Mouse (Mus musculus) kidney, postnatal 10 days (tissue): ENCODE measurements around the gene Ap4m1.

Experiments used
- DNase-seq: peaks from one replicate; pipeline ENCODE4 v3.0.0; 2021; ENCODE audit warnings: mixed read lengths

Ap4m1 gene

DNA sequence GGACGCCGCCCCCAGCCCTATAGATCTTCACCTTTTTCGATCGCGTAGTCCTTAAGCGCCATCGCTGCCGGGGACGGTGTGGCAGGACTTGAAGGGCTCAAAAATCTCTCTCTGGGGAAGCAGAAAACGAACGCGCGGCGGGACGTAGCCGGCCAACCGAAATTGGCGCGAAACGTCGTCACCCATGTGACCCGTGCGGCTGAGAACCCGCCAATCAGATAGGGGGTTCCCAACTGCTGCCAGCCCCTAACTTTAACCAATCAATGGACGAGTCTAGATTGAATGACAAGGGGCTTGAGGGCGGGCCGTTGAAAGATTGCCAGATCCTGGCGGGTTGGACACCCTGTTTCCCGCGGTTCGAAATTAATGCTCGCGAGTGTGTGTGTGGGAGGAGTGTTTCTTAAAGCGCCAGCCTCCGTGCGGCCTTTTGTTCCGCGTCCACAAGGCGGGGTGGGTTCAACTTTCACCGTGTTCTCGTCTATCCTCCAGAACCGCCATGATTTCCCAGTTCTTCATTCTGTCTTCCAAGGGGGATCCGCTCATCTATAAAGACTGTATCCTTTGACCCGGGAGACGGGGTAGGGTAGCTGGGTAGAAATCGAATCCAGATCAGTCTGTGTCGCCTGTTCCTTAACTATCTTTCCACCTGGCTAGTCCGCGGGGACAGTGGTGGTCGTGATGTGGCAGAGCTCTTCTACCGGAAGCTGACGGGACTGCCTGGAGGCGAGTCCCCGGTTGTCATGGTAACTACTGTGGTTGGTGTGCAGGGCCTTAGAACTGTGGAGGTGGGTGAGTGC is at the start of gene Ap4m1, which contains the start of gene Mcm7:
Gene Ap4m1, plus strand, starts transcription at position 308 of the 797 bp plus-strand sequence.
Gene Mcm7, minus strand, starts transcription at position 728 of the 797 bp plus-strand sequence.
- DNase-seq: peak; percentile 98

DNA sequence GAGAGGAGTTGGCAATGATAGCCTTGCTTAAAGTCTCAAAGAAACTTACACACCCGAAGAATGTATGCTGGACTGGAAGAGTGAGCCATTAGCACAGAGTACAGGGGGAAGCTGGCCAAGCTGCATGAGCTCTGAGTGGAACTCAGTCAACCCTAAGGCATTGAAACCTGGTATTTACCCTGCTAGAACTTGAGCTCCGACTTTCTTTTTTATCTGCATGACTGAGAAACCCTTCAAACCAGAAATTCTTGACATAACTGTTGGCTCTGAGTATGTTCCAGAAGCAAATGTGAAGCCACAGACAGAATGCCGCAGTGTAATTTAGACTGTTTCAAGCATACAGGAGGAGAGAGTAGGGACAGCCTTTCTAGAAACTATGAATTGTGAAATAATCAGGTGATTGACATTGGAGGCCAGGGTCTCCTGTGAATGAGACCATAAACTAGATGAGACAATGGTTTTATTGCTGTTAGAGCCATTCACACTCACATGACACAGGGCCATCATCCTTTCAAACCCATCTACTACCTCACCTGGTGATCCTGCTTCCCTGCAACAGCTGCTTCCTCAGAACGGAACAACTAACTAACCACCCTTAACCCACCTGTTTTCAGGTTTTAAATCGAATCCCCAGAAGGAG is 39.3 kb upstream of the Ap4m1 start:
- DNase-seq: peak; percentile 42

DNA sequence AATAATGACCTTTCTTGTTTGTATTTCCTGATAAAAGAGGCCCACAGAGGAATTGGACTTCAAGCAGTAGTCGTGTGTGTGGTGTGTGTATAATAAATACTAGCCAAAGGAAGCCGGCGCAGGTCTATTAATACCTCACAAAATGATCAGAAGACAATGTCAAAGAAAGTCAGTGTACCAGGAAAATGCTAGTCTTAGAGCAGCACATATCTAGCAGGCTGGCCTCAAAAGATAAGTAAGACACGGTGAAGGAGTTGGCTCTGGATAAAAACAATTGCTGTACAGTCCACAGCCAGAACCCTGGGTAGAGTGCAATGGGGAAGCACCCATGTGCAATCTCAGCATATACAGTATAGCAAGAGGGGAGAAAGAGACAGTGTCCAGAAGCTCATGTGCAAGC is 34.5 kb upstream of the Ap4m1 start:
- DNase-seq: no peak

DNA sequence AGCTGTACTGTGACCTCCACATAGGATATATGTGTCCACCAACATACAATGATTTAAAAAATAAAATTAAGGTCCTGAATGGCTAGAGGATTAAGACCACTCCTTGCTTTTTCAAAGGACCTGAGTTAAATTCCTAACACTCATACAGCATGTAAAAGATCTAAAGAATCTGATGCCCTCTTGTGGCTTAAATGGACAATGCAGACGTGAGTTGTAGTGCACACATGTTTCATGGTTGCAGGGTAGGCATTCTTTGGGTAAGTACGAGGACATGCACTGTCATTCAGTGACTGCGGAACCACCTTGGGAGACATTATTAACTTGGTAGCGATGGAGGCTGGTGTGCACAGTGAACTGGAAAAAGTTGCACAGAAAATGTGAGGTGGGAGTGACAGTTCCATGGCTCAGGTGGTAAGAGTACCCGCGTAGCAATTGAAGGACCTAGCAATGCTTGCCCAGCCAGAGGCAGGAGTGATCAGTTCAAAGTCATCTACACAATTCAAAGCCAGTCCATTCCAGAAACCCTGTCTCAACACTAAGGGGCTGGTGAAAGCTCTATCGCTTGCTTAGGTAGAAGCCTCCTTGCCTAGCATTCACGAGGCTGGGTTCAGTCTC is 33.8 kb upstream of the Ap4m1 start:
- DNase-seq: peak; percentile 58

DNA sequence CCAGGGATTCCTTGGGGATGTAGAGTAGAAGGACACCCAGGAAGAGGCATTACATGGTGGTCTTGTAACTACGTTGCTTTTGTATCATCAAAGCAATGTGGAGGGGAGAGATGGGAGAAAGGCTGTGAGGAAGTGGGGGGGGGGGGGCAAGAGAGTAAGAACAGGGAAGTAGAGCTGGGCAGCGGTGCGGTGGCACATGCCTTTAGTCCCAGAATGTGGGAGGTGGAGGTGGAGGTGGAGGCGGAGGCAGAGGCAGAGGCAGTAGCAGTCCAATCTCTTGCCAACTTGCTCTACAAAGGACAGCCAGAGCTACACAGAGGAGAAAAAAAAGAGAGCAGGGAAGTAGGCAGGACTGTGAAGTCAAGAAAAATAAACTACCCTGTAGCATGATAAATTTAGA is 33.2 kb upstream of the Ap4m1 start:
- no peak for DNase-seq

DNA sequence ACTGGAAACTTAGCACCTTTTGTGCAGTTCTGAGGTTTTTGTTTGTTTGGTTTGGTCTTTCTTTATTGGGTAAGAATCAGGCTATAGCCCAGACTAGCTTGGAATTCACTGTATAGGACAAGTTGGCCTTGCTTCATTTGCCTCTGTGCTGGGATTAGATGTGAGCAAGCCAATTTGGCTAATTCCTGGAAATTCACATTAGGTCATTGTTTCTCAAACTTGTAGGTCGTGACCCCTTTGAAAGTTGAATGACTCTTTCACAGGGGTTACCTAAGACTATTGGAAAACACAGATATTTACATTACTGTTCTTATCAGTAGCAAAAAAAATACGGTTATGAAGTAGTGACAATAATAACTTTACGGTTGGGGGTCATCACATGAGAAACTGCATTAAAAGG is 17.4 kb upstream of the Ap4m1 start:
- DNase-seq: no peak

DNA sequence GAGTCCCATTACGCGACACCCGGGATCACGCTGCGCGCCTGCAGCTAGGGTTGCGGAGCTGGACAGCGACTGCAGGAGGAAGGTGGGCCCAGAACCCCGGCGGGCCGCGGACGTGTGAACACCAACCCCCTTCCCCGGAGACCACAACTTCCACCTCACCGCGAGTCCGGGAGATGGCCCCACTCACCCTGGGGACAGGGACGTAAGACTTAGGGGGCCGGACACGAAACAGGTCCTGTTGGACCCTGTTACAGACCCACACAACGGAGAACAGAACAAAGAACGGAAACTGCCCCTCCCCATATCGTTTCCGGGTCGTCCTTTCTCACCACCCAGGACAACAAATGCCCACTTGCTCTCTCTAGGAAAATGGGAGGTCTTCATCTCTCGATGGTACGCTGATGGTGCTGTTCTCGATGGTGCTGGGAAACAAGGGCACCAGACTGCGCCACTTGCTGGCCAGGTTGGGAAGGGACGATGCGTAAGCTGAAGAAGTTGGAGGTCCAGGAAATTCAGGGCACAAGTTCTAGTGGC is 16.3 kb upstream of the Ap4m1 start, which contains the start of gene Zfp113:
Gene Zfp113, minus strand, starts transcription at position 302 of the 534 bp plus-strand sequence.
- peak; percentile 91 for DNase-seq

DNA sequence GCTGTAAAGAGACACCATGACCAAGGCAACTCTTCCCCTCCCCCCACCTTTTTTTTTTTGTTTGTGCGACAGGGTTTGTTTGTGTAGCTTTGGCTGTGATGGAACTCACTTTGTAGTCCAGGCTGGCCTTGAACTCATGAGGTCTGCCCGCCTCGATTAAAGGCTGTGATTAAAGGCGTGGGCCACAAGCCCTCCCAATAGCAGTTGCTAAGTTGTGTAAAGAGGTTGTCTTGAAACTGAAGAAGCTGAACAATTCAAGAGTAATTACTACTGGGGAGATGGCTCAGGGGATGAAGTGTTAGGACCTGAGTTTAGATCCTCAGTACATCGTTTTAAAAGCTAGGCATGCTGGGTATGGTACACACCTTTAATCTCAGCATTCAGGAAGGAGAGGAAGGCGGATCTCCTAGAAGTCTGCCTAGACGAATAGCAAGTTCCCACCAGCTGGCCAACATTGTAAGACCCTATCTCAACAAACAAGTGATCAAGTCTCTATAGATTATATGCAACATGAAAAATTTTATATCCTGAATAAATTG is 11.5 kb upstream of the Ap4m1 start:
- DNase-seq: no peak

DNA sequence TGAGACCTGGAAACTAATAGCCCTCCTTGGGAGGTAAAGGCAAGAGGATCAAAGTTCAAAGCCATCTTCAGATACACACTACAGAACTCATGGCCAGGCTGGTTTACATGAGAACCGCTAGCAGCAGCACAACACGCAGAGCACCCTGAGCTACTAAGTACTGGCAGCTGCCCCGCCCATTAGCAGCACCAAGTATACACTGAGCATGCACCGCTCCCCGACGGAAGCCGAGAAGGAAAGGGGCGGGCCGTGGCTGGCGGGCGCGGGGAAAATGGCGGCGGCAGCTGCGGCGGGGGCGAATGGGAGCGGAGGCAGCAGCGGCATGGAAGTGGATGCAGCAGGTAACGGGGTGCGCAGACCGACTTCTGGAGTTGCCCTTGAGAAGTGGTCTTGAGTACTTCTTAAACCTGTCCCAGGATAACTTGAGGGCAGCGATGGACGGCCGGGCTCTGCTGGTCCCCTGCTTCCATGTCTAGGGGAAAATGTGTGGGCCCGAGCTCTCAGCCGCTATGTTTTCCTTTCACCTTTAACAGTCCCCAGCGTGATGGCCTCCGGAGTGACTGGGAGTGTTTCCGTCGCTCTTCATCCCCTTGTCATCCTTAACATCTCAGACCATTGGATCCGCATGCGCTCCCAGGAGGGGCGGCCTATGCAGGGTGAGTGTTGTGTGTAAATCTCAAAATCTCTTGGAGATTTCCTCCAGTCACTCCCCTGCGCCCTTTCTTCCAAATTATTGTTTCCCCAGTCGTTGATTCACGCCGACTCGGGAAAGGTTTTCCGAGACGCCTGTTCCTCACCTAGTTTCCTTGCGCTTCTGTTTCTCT is 10.7 kb upstream of the Ap4m1 start, which contains the start of gene Cops6:
Gene Cops6, plus strand, starts transcription at position 230 of the 824 bp plus-strand sequence.
- peak; percentile 97 for DNase-seq

DNA sequence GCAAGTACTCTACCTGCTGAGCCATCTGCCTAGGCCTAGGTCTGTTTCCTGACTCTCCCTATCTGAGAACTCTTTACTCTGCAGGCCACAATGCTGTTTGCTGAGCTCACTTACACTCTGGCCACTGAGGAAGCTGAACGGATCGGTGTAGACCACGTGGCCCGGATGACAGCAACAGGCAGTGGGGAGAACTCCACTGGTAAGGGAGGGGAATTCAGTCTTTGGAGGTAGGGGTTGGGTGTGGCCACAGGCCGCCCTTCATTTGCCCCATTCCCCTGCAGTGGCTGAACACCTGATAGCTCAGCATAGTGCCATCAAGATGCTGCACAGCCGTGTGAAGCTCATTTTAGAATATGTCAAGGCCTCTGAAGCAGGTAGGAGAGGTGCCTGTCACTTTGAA is 8.8 kb upstream of the Ap4m1 start:
- no peak for DNase-seq

DNA sequence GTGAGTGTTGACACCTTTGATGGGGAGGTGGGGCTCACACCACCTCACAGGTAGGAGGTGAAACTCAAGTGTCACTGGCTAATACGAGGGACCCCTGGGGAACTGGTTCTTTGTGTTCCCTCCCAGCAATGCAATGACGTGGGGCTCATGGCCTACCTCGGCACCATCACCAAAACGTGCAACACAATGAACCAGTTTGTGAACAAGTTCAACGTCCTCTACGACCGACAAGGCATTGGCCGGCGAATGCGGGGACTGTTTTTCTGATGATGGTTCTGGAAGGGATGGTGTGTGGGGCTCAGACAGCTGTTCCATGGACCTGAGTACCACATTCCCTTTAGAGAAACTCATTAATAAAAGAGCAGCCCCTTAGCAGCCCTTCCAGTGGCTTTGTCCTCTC is 8.2 kb upstream of the Ap4m1 start:
- no peak for DNase-seq

DNA sequence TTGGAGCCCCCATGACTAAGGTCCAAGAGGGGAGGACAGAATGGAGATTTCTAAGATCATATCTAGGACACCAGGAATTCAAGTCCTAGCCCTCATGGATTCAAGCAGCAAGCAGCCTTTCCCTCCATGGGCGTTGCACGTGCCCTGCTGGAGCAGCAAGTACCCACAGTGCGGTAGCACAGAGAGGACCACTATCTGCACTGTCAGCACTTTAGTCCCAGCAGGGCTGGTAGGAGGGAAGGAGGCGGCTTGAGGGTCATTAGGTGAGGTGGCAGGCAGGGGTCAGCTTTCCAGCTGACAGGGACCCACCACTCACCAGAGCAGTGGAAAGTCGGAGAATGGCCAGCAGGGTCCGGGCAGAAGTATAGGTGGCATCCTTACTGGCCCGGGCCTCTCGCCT is 6.2 kb upstream of the Ap4m1 start:
- no peak for DNase-seq

DNA sequence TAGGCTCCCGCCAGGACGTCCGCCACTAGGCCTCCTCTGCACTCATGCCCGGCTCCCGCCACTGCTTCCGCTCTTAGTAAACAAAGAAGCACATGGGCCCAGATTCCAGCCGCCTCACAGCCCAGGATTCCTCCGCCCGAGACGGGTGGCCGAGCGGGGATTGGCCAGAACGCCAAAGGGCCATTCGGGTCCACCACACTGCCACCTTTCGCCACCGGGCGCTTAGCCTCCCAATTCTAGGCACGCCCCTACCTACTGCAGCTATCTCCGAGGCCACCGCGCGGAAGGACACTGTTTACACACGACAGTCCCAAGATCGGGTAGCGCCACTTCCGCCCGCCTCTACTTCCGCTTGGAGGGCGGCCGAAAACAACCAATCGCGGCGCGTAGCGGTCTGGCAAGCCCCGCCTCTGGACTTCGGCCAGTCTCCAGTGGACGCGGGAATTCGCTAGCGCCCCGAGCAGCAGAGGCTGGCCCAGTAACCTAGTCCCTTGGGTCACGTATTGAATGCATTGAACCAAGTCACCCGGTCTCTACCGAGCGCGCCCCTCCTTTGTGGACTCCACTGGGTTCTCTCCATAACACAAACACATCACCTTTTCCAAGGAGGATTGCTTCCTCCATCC is 753 bp upstream of the Ap4m1 start:
- DNase-seq: peak; percentile 99

DNA sequence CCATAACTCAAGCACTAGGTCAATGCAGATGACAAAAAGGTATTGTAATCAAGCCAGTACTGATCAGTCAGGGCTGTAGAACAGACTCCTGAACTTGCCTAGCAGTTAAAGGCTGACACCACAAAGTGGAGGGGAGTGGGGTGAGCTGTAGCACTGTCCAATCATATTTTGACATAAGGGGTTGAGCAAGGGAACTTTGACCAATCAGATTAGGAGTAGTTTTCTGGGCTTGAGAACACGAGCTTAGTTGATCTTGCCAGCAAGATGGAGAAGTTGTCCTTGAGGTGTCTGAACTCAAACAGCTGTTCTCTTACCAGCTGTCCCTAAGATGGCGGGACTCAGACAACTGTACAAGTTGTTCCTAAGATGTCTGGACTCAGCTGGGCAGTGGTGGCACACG is 1.4 kb downstream of the Ap4m1 start:
- no peak for DNase-seq

DNA sequence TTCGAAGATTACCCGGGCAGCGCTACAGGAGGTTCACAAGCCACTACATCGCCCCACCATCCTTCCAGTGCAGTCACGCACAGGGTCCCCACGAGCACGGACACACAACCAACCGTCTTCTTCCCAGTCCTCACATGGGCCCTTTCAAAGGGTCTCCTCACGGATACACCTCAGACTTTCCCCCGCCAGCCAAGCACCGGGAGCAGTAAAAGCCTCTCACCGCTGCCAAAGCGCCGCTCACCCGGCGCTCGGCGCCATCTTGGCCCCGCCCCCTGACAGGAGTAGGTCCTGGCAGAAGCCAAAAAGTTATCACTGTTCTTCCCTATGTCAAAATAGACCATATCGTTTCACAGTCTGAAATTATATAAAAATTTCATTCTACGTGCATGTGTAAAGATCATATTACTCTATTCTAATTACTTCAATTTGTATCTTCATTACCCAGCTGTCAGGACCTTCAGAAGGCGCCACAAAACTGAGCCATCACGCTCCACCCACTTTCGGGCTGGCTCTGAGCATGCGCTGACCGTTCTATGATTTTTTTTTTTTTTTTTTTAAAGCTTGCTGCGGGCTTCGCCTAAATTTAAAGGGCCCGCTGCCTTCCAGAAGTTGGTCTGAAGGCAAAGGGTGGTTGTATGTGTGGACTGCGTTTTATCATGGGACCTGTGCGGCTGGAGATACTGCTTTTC is 15.3 kb downstream of the Ap4m1 start, which contains the start of the genes Taf6 and Cnpy4:
Gene Taf6, minus strand, starts transcription at position 502 of the 689 bp plus-strand sequence.
Gene Cnpy4, plus strand, starts transcription at position 536 of the 689 bp plus-strand sequence.
- peak; percentile 90 for DNase-seq

DNA sequence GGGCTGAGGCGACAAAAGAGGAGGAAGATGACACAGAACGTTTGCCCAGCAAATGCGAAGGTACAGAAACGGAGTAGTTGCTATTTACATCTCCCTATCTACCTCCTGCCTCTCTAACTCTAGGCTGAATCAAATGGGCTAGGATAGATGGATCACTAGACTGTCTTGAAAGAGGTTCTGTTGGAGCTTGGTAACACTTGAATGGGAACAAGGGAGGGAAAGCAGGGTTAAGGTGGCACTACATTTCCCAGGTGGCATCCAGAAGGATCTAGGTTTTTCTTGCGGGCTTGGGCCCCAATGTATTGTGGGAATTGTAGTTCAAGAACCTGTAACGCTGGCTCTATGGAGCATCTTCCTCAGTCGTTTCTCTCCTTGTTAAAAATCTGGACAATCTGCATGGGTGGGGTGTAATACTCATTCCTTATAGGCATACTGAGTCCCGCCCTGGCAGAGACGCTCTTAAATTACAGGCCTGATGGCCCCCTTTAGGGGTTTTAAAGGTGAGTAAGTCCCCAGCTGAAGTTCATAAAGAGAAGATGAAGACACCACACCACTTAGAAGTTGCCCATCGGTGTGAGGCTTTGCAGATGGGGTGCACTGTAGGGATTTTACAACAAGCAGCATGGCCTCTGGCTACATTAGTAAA is 16.0 kb downstream of the Ap4m1 start:
- DNase-seq: peak; percentile 76

DNA sequence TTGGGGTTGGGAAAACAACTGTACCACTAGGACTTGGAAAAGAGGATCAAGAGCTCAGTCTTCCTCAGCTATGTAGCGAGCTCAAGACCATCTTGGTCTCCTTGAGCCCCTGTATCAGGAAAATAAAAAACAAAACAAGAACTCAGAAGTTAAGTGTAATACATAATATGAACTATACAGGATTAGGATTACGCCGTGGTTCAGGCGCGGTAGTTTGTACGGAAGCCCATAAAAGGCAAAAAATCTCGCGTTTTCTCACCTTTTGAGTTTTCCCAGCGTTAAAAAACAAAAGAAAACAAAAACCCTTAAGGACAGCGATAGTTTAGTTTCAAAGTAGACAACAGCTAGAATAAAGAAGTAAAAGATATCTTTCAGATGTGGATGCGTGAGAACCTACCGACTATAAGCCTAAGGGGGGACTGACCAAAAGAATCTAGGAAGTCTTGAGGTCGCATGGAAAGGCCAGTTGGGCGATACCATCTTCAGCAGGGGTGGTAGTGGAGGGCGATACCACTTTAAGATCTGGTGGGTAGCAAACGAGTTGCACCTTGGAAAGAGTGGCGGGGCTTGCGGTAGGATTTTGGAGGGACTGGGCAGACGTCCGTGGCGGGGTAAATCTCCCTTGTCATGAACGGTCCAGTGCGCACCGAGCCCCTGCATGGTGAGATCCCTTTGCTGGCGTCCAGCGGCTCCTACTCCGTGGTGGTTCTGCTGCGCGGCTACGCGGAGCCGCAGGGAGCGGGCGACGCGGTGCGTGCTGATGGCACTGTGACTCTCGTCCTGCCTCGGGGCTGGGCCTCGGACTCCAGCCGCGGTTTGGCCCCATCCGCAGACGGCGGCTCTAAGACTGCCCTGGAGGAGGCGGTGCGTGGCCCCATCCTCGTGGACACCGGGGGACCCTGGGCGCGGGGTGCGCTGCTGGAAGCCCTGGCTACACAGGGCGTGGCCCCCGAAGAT is 22.2 kb downstream of the Ap4m1 start, which contains the start of gene Mblac1:
Gene Mblac1, plus strand, starts transcription at position 544 of the 957 bp plus-strand sequence.
- DNase-seq: peak; percentile 89

DNA sequence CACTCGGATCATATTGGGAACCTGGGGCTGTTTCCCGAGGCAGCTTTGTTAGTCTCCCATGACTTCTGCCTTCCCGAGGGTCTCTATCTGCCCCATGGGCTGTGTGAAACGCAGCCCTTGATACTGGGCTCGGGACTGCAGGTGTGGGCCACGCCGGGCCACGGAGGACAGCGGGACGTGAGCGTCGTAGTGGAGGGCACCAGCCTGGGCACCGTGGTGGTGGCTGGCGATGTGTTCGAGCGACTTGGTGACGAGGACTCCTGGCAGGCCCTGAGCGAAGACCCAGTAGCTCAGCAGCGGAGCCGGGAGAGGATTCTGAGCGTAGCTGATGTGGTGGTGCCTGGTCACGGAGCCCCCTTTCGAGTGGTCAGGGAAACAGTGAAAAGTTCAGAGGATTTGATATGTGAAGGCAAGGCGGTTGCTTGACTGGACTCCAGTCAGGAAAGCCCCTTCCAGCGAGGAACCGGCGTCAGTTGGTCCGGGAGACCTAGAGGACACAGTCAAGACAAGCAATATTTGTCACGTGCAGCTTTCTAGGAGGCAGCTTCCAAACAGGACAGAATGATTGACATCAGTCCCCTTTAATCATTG is 23.0 kb downstream of the Ap4m1 start:
- peak; percentile 62 for DNase-seq

DNA sequence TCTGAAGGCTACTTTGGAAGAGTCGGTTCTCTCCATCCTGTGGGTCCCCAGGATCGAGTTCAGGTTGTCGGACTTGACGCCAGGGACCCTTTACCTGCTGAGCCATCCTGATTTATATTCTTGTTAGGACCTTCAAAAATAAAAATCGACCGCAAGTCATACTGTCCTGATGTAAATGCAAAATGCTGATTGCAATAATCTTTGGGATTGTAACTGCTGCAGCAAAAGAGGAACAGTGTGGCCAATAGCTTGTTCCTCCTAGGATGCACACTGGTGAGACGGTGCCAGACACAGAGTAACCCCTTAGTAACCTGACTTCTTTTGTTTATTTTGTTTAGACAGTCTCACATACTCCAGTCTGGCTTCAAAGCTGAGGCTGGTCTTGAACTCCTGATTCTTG is 23.7 kb downstream of the Ap4m1 start:
- DNase-seq: no peak
